Mouse (Mus musculus): ENCODE data around the gene Olfr1564.

DNA sequence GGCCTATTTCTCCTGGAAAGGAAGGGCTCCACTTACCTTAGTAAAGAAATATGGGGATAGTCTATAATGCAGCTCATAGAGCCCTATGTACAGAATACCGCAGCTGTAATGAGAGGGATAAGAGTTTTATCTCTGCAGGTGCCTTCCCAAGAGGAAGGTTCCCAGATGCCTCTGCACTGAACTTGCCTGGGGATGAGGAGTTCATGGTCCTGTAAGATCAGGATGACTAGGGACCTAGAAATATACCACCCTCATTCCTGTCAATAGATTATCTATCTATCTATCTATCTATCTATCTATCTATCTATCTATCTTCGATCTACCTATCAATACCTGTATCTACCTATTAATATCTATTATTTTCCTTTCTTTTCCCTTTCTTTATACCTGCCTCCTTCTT is at the start of gene Olfr1564:
- TF ChIP-seq GATA1 (IDR thresholded peaks at IDR 0.05; ENCODE audit: borderline replicate concordance, low read length) (no peak), FLI1 (IDR thresholded peaks at IDR 0.05; ENCODE audit: low read length) (no peak)
